8 mouse cellular contexts compared by ENCODE assay signal in genomic region chr4:57142374-57143025, GRCm38 (mm10). TPM values are rescaled to one million over a fixed set of nuclear protein-coding genes. Genes with fewer than 3 reads are reported as not detected.
DNase-seq lines count a peak whose midpoint lies in the region; ATAC-seq and TF ChIP-seq lines count a peak whose summit lies in the region.

No protein-coding gene starts in this region.

- H3K4me1 ChIP-seq in embryonic facial prominence, embryonic 13.5 days = peaks cover 37% of the 10 kb centered on the region
- H3K4me1 ChIP-seq in midbrain, embryonic 15.5 days = peaks cover 32% of the 10 kb centered on the region

- intact Hi-C loops in gastrocnemius, postnatal 14 days (cut with DNase I; ENCODE audit: low total_unique reads) = loop anchor here (5.0 kb wide), 1 partner anchor 75 kb away; no protein-coding TSS in a partner anchor

- ATAC-seq in embryonic facial prominence, embryonic 13.5 days (ENCODE audit: insufficient number of reproducible peaks, insufficient read depth, low FRiP score, low TSS enrichment, low read depth) = no peak
- ATAC-seq in midbrain, embryonic 15.5 days (replicated peaks) = peak; percentile 56

- peak overlapping the region; percentile 83 for H3K9ac ChIP-seq in embryonic facial prominence, embryonic 13.5 days
- peak overlapping the region; percentile 72 for H3K9ac ChIP-seq in midbrain, embryonic 15.5 days

- peak overlapping the region; percentile 92 for H3K4me2 ChIP-seq in embryonic facial prominence, embryonic 13.5 days
- peak overlapping the region; percentile 76 for H3K4me2 ChIP-seq in midbrain, embryonic 15.5 days

- peak overlapping the region; percentile 71 for H3K4me3 ChIP-seq in embryonic facial prominence, embryonic 13.5 days
- peak overlapping the region; percentile 77 for H3K4me3 ChIP-seq in midbrain, embryonic 15.5 days

- WGBS in embryonic facial prominence, embryonic 13.5 days = 2% methylated on average over 40 of the region's 43 CpGs
- under 1% methylated on average over 38 of the region's 43 CpGs for WGBS in midbrain, embryonic 15.5 days

- peaks cover 39% of the 10 kb centered on the region for H3K27me3 ChIP-seq in embryonic facial prominence, embryonic 13.5 days
- peaks cover 26% of the 10 kb centered on the region for H3K27me3 ChIP-seq in midbrain, embryonic 15.5 days (replicated peaks)

- no peak for TF ChIP-seq CTCF in brain, embryonic 14.5 days (IDR thresholded peaks at IDR 0.05; ENCODE audit: borderline replicate concordance, extremely low read depth, insufficient read depth, insufficient read length)

- H3K36me3 ChIP-seq in embryonic facial prominence, embryonic 13.5 days = no peaks in the 10 kb centered on the region
- no peaks in the 10 kb centered on the region for H3K36me3 ChIP-seq in midbrain, embryonic 15.5 days (replicated peaks)

- no peak for TF ChIP-seq POLR2A in brain, embryonic 14.5 days (IDR thresholded peaks at IDR 0.05; ENCODE audit: borderline replicate concordance, extremely low read depth, insufficient read depth, insufficient read length, poor library complexity, severe bottlenecking)

- no peaks in the 10 kb centered on the region for H3K9me3 ChIP-seq in embryonic facial prominence, embryonic 13.5 days
- no peaks in the 10 kb centered on the region for H3K9me3 ChIP-seq in midbrain, embryonic 15.5 days

- H3K27ac ChIP-seq in embryonic facial prominence, embryonic 13.5 days = no peak overlapping the region
- peak overlapping the region; percentile 61 for H3K27ac ChIP-seq in midbrain, embryonic 15.5 days

- DNase-seq in layer of hippocampus, postnatal 10 days (ENCODE audit: low spot score in 2 of 2) = peak; percentile 31 to 37
- no peak for DNase-seq in layer of hippocampus, adult 9-10 months (ENCODE audit: low spot score)
- DNase-seq in brain, embryonic 14.5 days (ENCODE audit: low read depth) = peak; percentile 56
- peak; percentile 11 for DNase-seq in induced T-regulatory cell, adult 2 months (ENCODE audit: low read depth)
- no peak for DNase-seq in ovary, adult 18-20 months (ENCODE audit: low spot score)
- no peak for DNase-seq in gastrocnemius, postnatal 14 days

RNA-seq across cellular contexts. Expression of gene Epb41l4b, which starts 0.7 kb away (rescaled TPM):
- 10 to 100 TPM in 1 of 2 experiments, 1 to 10 TPM in 1; 9.3 to 12.7 TPM for total RNA-seq in layer of hippocampus, postnatal 10 days (2021)
- 5.3 and 8.7 TPM in 2 replicates for polyA plus RNA-seq in brain, embryonic 14.5 days (2012; rRNA removed)
- 2.5 and 3.1 TPM in 2 replicates for polyA plus RNA-seq in embryonic facial prominence, embryonic 13.5 days (2015; fragmentation: Nextera tagmentation; extraction: Ambion mirVana)
- 3.5 and 3.7 TPM in 2 replicates for polyA plus RNA-seq in midbrain, embryonic 15.5 days (2015; fragmentation: Nextera tagmentation; extraction: Ambion mirVana)
- 1 to 10 TPM; 2.6 to 4.3 TPM for total RNA-seq in gastrocnemius, postnatal 14 days (2021)

Comparison
In these comparisons a context has a peak if more than half of its experiments do, and no peak if none do; other contexts are left out.
1. DNase-seq: peak in layer of hippocampus, postnatal 10 days (2 of 2), brain, embryonic 14.5 days (single experiment) and induced T-regulatory cell, adult 2 months (single experiment); none in layer of hippocampus, adult 9-10 months (single experiment), ovary, adult 18-20 months (single experiment) and gastrocnemius, postnatal 14 days (single experiment).